ENCODE assay signal across 8 mouse cellular contexts in the genomic region with DNA sequence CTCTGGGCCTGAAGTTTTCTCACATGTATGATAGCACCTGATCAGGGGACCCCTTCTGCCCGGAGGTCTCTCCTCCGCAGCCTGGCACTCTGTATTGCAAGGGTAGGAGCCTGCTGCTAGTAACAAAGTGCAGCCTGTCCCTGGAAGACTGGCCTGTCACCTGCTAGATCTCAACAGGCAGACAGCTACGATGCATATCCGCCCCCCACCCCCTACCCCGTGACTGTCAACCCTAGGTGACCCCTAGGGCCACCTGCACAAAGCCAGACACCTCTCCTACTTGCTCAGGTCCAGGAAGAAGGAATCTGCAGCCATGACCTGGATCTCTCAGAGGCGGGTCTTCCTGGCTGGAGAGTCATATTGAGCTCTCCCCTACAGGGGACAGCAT. TPM values are rescaled to one million over a fixed set of nuclear protein-coding genes. Genes with fewer than 3 reads are reported as not detected.
DNase-seq lines count a peak whose midpoint lies in the region; ATAC-seq and TF ChIP-seq lines count a peak whose summit lies in the region.

No protein-coding gene starts in this region.

- H3K9me3 ChIP-seq in forebrain, embryonic 10.5 days = no peaks in the 10 kb centered on the region
- H3K9me3 ChIP-seq in forebrain, embryonic 13.5 days (replicated peaks) = no peaks in the 10 kb centered on the region
- no peaks in the 10 kb centered on the region for H3K9me3 ChIP-seq in heart, embryonic 16.5 days (replicated peaks; ENCODE audit: control insufficient read depth, low read length)

- no peak for TF ChIP-seq CTCF in layer of hippocampus, adult 2 months (conservative IDR thresholded peaks at IDR 0.05)

- no peak overlapping the region for H3K4me3 ChIP-seq in forebrain, embryonic 10.5 days
- H3K4me3 ChIP-seq in forebrain, embryonic 13.5 days = no peak overlapping the region
- no peak overlapping the region; the same call in 1 of the 2 replicates for H3K4me3 ChIP-seq in layer of hippocampus, adult 2 months
- H3K4me3 ChIP-seq in heart, embryonic 16.5 days (ENCODE audit: low read length) = no peak overlapping the region
- peak overlapping the region; percentile 6 for H3K4me3 ChIP-seq in myocyte

- DNase-seq in forebrain, embryonic 10.5 days (ENCODE audit: extremely low spot score, low spot score) = no peak
- no peak for DNase-seq in layer of hippocampus, adult 2 months (ENCODE audit: low spot score in 2 of 2)
- DNase-seq in layer of hippocampus, postnatal 25 days (ENCODE audit: extremely low spot score in 1 of 2, low spot score in 1 of 2) = no peak
- DNase-seq in right cerebral cortex, postnatal 4 days = no peak
- no peak for DNase-seq in layer of hippocampus, postnatal 14 days (ENCODE audit: low spot score in 2 of 2)

- 0 out of 2 replicates have a peak, but pooled peaks cover 2% of the 10 kb centered on the region for H3K27me3 ChIP-seq in forebrain, embryonic 10.5 days (ENCODE audit: poor library complexity, severe bottlenecking)
- H3K27me3 ChIP-seq in forebrain, embryonic 13.5 days = no peaks in the 10 kb centered on the region
- H3K27me3 ChIP-seq in heart, embryonic 16.5 days (ENCODE audit: control insufficient read depth, insufficient read depth, low read length) = no peaks in the 10 kb centered on the region
- no peaks in the 10 kb centered on the region for H3K27me3 ChIP-seq in myocyte (ENCODE audit: control insufficient read depth, insufficient read depth, insufficient read length)

- H3K27ac ChIP-seq in forebrain, embryonic 10.5 days = peak overlapping the region; percentile 81
- H3K27ac ChIP-seq in forebrain, embryonic 13.5 days = no peak overlapping the region; the same call in 1 of the 2 replicates
- H3K27ac ChIP-seq in layer of hippocampus, adult 2 months = peak overlapping the region; percentile 96
- peak overlapping the region; percentile 90 for H3K27ac ChIP-seq in heart, embryonic 16.5 days (ENCODE audit: low read length)

- H3K79me2 ChIP-seq in myocyte (ENCODE audit: control insufficient read depth, insufficient read depth) = peaks cover 11% of the 10 kb centered on the region

- ATAC-seq in forebrain, embryonic 13.5 days = no peak
- ATAC-seq in heart, embryonic 16.5 days (replicated peaks; ENCODE audit: extremely low read depth, insufficient read depth, low FRiP score) = no peak

- WGBS in forebrain, embryonic 10.5 days = 83% methylated on average over 6 of the region's 6 CpGs
- WGBS in forebrain, embryonic 13.5 days = 75% methylated on average over 6 of the region's 6 CpGs
- WGBS in heart, embryonic 16.5 days = 64% methylated on average over 6 of the region's 6 CpGs

- no peaks in the 10 kb centered on the region for H3K36me3 ChIP-seq in forebrain, embryonic 10.5 days (replicated peaks)
- no peaks in the 10 kb centered on the region for H3K36me3 ChIP-seq in forebrain, embryonic 13.5 days (ENCODE audit: poor library complexity, severe bottlenecking)
- H3K36me3 ChIP-seq in heart, embryonic 16.5 days (ENCODE audit: control insufficient read depth, insufficient read depth) = no peaks in the 10 kb centered on the region
- H3K36me3 ChIP-seq in myocyte (ENCODE audit: control insufficient read depth, insufficient read depth) = peaks cover under 1% of the 10 kb centered on the region

- peak; percentile 9 for TF ChIP-seq POLR2A in myocyte (IDR thresholded peaks at IDR 0.05; ENCODE audit: insufficient read length, low read depth)

- H3ac ChIP-seq in myocyte (ENCODE audit: control insufficient read depth, insufficient read length) = no peak overlapping the region

- peaks cover 55% of the 10 kb centered on the region for H3K4me1 ChIP-seq in forebrain, embryonic 10.5 days
- peaks cover 24% of the 10 kb centered on the region for H3K4me1 ChIP-seq in forebrain, embryonic 13.5 days
- H3K4me1 ChIP-seq in heart, embryonic 16.5 days (ENCODE audit: control insufficient read depth, insufficient read depth, low read length) = peaks cover 44% of the 10 kb centered on the region

- no peak overlapping the region for H3K4me2 ChIP-seq in forebrain, embryonic 13.5 days
- no peak overlapping the region; the same call in 1 of the 2 replicates for H3K4me2 ChIP-seq in heart, embryonic 16.5 days (ENCODE audit: low read depth, low read length)
- H3K4me2 ChIP-seq in myocyte (ENCODE audit: low read depth) = peak overlapping the region; percentile 68

- no peak overlapping the region for H3K9ac ChIP-seq in forebrain, embryonic 13.5 days
- H3K9ac ChIP-seq in heart, embryonic 16.5 days (ENCODE audit: low read length) = peak overlapping the region; percentile 42; the same call in 1 of the 2 replicates

TF ChIP-seq in myocyte, 11 proteins besides CTCF, POLR2A, EP300 and RAD21:
- TF ChIP-seq MYOG (IDR thresholded peaks at IDR 0.05; ENCODE audit: control insufficient read depth in 1 of 3, insufficient read depth in 1 of 3, insufficient read length in 2 of 3, low read depth in 2 of 3) = no peak
- TF ChIP-seq POLR2AphosphoS2 (IDR thresholded peaks at IDR 0.05; ENCODE audit: insufficient read length, low read depth) = peak; percentile 33

RNA-seq across cellular contexts. Expression of a gene that starts 47.4 kb away (rescaled TPM):
- 63.4 and 64.6 TPM in 2 replicates for polyA plus RNA-seq in forebrain, embryonic 10.5 days (2016; fragmentation: Nextera tagmentation; extraction: Ambion mirVana)
- 56.4 and 62.6 TPM in 2 replicates for polyA plus RNA-seq in forebrain, embryonic 13.5 days (2015; fragmentation: Nextera tagmentation; extraction: Ambion mirVana)
- total RNA-seq in layer of hippocampus, adult 2 months (2021) = 10 to 100 TPM; 74.1 to 80.9 TPM
- 10 to 100 TPM; 68.6 to 71.8 TPM for total RNA-seq in layer of hippocampus, postnatal 25 days (2021)
- 62.1 and 66.6 TPM in 2 replicates for polyA plus RNA-seq in heart, embryonic 16.5 days (2015; fragmentation: Nextera tagmentation; extraction: Ambion mirVana)
- polyA plus RNA-seq in myocyte (2012; fragmentation: generic; extraction: Trizol) = 73.5 TPM
- 10 to 100 TPM; 73.6 to 75.1 TPM for total RNA-seq in layer of hippocampus, postnatal 14 days (2021)

RNA-seq across cellular contexts. Expression of a gene that starts 56.5 kb away (rescaled TPM):
- polyA plus RNA-seq in forebrain, embryonic 10.5 days (2016; fragmentation: Nextera tagmentation; extraction: Ambion mirVana) = 36.9 and 40.6 TPM in 2 replicates
- 21.7 and 26.2 TPM in 2 replicates for polyA plus RNA-seq in forebrain, embryonic 13.5 days (2015; fragmentation: Nextera tagmentation; extraction: Ambion mirVana)
- 10 to 100 TPM in 1 of 2 experiments, 1 to 10 TPM in 1; 9.5 to 10.6 TPM for total RNA-seq in layer of hippocampus, adult 2 months (2021)
- total RNA-seq in layer of hippocampus, postnatal 25 days (2021) = 10 to 100 TPM; 15.6 to 15.8 TPM
- polyA plus RNA-seq in heart, embryonic 16.5 days (2015; fragmentation: Nextera tagmentation; extraction: Ambion mirVana) = 33.6 and 34.8 TPM in 2 replicates
- 22.3 TPM for polyA plus RNA-seq in myocyte (2012; fragmentation: generic; extraction: Trizol)
- total RNA-seq in layer of hippocampus, postnatal 14 days (2021) = 10 to 100 TPM; 19.8 to 20.1 TPM

RNA-seq across cellular contexts. Expression of a gene that starts 59.0 kb away (rescaled TPM):
- polyA plus RNA-seq in forebrain, embryonic 10.5 days (2016; fragmentation: Nextera tagmentation; extraction: Ambion mirVana) = 1.5 and 2.0 TPM in 2 replicates
- polyA plus RNA-seq in forebrain, embryonic 13.5 days (2015; fragmentation: Nextera tagmentation; extraction: Ambion mirVana) = 1.2 and 1.4 TPM in 2 replicates
- 1 to 10 TPM; 3.5 to 3.6 TPM for total RNA-seq in layer of hippocampus, adult 2 months (2021)
- total RNA-seq in layer of hippocampus, postnatal 25 days (2021) = 1 to 10 TPM; 3.1 to 3.4 TPM
- polyA plus RNA-seq in heart, embryonic 16.5 days (2015; fragmentation: Nextera tagmentation; extraction: Ambion mirVana) = 4.6 and 5.0 TPM in 2 replicates
- 5.2 TPM for polyA plus RNA-seq in myocyte (2012; fragmentation: generic; extraction: Trizol)
- total RNA-seq in layer of hippocampus, postnatal 14 days (2021) = 1 to 10 TPM; 3.6 to 3.7 TPM
